Mouse (Mus musculus) heart, embryonic 13.5 days (tissue): ENCODE results near the gene Zfp810. TPM values are rescaled to one million over a fixed set of nuclear protein-coding genes. Genes with fewer than 3 reads are reported as not detected.

Experiments used
- ATAC-seq: fragments of 200-750 bp; cut with Nextera tagmentation; 2 replicates; pipeline ENCODE4 v1.8.0; 2017; ENCODE audit warnings: moderate TSS enrichment; ENCODE audit not compliant: insufficient number of reproducible peaks, low FRiP score, low TSS enrichment; ENCODE audit errors: extremely low read depth
- H3K27ac ChIP-seq: fragments of 300-500 bp; sonication (generic); replicated peaks from 2 replicates; pipeline ENCODE4 v1.5.1; 2015; ENCODE audit warnings: moderate library complexity, mild to moderate bottlenecking, inconsistent platforms
- H3K27me3 ChIP-seq: fragments of 300-500 bp; sonication (generic); replicated peaks from 2 replicates; pipeline ENCODE4 v1.6.1; 2015; ENCODE audit warnings: mild to moderate bottlenecking, inconsistent platforms
- H3K36me3 ChIP-seq: fragments of 300-500 bp; sonication (generic); 2 replicates; pipeline ENCODE4 v1.6.1; 2015; ENCODE audit warnings: mild to moderate bottlenecking, inconsistent platforms
- H3K4me1 ChIP-seq: fragments of 300-500 bp; sonication (generic); 2 replicates; pipeline ENCODE4 v1.6.1; 2015; ENCODE audit warnings: inconsistent platforms
- H3K4me2 ChIP-seq: fragments of 300-500 bp; sonication (generic); 2 replicates; pipeline ENCODE4 v1.6.1; 2015; ENCODE audit warnings: inconsistent platforms, mild to moderate bottlenecking, moderate library complexity
- H3K4me3 ChIP-seq: fragments of 300-500 bp; sonication (generic); 2 replicates; pipeline ENCODE4 v1.5.1; 2015; ENCODE audit warnings: moderate library complexity, mild to moderate bottlenecking, inconsistent platforms
- H3K9ac ChIP-seq: fragments of 300-500 bp; sonication (generic); 2 replicates; pipeline ENCODE4 v1.6.1; 2015; ENCODE audit warnings: inconsistent platforms, mild to moderate bottlenecking, moderate library complexity
- H3K9me3 ChIP-seq: fragments of 300-500 bp; sonication (generic); 2 replicates; pipeline ENCODE4 v1.6.1; 2016; ENCODE audit warnings: inconsistent platforms
- WGBS: fragments of 180-500 bp; shearing (Covaris S2); methylation state at CpG from one replicate; pipeline ENCODE4 v1.1.7; 2015; ENCODE audit warnings: mixed read lengths; 5-methylcytosine and 5-hydroxymethylcytosine counted together
- polyA plus RNA-seq: library from polyadenylated mRNA; unstranded; fragments of >200 nt; fragmentation: Nextera tagmentation; extraction: Ambion mirVana; gene quantifications from 2 replicates; pipeline ENCODE4 v1.2.1, GENCODE M21; 2015

The Zfp810 gene
- polyA plus RNA-seq, 1 experiment from 2014 or later: 15.2 TPM

DNA sequence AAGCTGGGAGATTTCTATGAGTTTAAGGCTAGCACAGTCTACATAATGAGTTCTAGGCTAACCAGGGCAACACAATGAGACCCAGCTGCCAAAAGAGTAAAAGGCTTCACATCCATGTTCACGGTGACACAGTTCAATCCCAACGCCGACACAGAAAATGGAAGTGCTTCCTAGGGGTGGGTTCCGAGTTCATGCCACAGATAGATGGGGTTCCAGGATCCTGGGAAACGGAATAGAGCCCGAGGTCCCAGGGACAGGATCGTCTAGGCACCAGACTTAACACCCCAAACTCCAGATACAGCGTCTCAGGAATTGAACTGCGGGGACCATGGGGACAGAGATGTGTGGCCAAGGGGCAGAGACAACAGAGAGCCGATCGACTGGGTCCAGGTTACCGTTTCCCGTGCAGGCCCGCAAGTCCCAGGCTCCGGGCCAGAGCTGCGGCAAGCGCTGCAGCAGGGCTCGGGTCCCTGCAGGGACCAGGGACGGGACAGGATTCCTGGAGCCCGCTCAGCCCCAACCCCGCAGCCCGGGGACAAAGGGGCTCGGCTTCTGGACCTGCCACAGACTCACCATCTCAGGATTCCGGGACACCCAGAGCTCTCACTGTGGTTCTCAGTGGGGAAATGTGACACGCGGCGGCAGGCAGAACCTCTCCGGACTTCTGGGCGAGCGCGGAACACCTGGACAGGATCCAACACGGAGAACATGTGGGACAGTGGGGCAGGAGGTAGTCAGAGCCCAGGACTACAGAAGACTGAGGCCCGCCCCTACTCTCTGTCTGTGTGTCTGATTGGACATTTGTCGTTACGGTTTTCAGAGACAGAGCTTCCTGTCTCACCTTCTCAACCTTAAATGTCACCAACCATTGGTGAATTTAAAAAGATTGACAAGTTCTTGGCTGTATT lies 48.0 kb downstream of the Zfp810 start, which contains the start of gene Zfp599:
Gene Zfp599, minus strand, starts transcription at position 712 of the 908 bp plus-strand sequence.
- peak within 1 kb of the TSS; percentile 83 for H3K4me3 ChIP-seq
- under 1% methylated on average over 35 of the region's 35 CpGs for WGBS
- peak within 1 kb of the TSS; percentile 81 for H3K4me2 ChIP-seq
- no peaks in the 10 kb centered on the region for H3K27me3 ChIP-seq
- H3K9me3 ChIP-seq: peaks cover 9% of the 10 kb centered on the region
- peaks cover 38% of the 10 kb centered on the region for H3K36me3 ChIP-seq
- peaks cover 14% of the 10 kb centered on the region for H3K4me1 ChIP-seq
- H3K27ac ChIP-seq: peak within 1 kb of the TSS; percentile 53
- peak; percentile 75 for ATAC-seq
- peak within 1 kb of the TSS; percentile 91 for H3K9ac ChIP-seq

DNA sequence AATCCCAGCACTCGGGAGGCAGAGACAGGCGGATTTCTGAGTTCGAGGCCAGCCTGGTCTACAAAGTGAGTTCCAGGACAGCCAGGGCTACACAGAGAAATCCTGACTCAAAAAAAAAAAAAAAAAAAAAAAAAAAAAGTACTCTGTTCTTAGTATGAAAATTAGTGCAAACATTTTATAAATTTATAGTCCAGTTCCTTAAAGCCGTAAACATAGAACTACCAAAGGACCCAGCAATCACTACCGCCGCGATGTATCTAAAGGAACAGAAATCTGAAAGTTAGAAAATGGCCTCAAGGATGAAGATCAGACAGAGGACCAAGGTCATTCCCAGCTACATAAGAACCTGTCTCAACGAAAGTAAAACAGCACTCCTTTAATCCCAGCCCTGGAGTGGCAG lies 48.7 kb downstream of the Zfp810 start:
- peak overlapping the region; percentile 81 for H3K4me2 ChIP-seq
- no peaks in the 10 kb centered on the region for H3K27me3 ChIP-seq
- no peak for ATAC-seq
- H3K9me3 ChIP-seq: peaks cover 14% of the 10 kb centered on the region
- WGBS: 77% methylated on average over 8 of the region's 8 CpGs
- H3K36me3 ChIP-seq: peaks cover 44% of the 10 kb centered on the region
- H3K9ac ChIP-seq: peak overlapping the region; percentile 91
- peaks cover 14% of the 10 kb centered on the region for H3K4me1 ChIP-seq
- H3K27ac ChIP-seq: no peak overlapping the region
- peak overlapping the region; percentile 83 for H3K4me3 ChIP-seq

GRCm38 (mm10) chr9:22256579-22256978 lies 50.9 kb downstream of the Zfp810 start:
- Histone ChIP-seq H3K27me3 (no peaks in the 10 kb centered on the region), H3K4me3 (no peak overlapping the region), H3K4me2 (no peak overlapping the region), H3K9ac (no peak overlapping the region), H3K27ac (no peak overlapping the region), H3K36me3 (peaks cover 64% of the 10 kb centered on the region), H3K9me3 (peaks cover 25% of the 10 kb centered on the region), H3K4me1 (peaks cover 11% of the 10 kb centered on the region)
- WGBS: 84% methylated on average over 4 of the region's 4 CpGs
- no peak for ATAC-seq

GRCm38 (mm10) chr9:22244242-22244641 lies 63.2 kb downstream of the Zfp810 start:
- Histone ChIP-seq H3K9me3 (peaks cover 37% of the 10 kb centered on the region), H3K4me1 (no peaks in the 10 kb centered on the region), H3K27me3 (no peaks in the 10 kb centered on the region), H3K4me3 (no peak overlapping the region), H3K27ac (no peak overlapping the region), H3K4me2 (no peak overlapping the region), H3K36me3 (peaks cover 98% of the 10 kb centered on the region), H3K9ac (no peak overlapping the region)
- no peak for ATAC-seq
- 87% methylated on average over 2 of the region's 2 CpGs for WGBS

DNA sequence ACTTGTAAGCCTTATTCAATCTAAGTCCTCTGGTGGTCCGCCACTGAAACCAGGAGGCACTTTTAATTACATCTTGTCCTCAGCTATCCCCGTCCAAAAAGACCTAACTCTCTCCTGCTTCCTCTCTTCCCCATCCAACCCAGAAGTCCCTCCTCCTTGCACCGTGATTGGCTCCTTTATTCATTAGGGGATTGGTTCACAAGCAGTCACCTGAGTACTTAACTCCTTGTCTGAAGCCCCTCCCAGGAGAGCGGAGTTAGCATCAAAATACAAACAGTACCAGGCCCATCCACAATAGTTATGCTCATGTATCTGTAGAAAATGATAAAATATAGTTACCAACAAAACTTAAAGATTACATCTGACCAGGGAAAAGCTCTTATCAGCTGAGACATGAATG lies 67.4 kb downstream of the Zfp810 start:
- Histone ChIP-seq H3K9ac (no peak overlapping the region), H3K4me3 (no peak overlapping the region), H3K9me3 (peaks cover 19% of the 10 kb centered on the region), H3K36me3 (peaks cover 98% of the 10 kb centered on the region), H3K27ac (no peak overlapping the region), H3K4me1 (no peaks in the 10 kb centered on the region), H3K27me3 (no peaks in the 10 kb centered on the region), H3K4me2 (no peak overlapping the region)
- ATAC-seq: no peak
- WGBS: 91% methylated on average over 4 of the region's 4 CpGs

GRCm38 (mm10) chr9:22230556-22230955 lies 76.9 kb downstream of the Zfp810 start:
- Histone ChIP-seq H3K4me1 (peaks cover 27% of the 10 kb centered on the region), H3K4me2 (no peak overlapping the region), H3K9me3 (peaks cover 5% of the 10 kb centered on the region; the same call in 1 of the 2 replicates), H3K4me3 (no peak overlapping the region), H3K9ac (no peak overlapping the region), H3K36me3 (peaks cover 34% of the 10 kb centered on the region), H3K27ac (no peak overlapping the region), H3K27me3 (no peaks in the 10 kb centered on the region)
- no peak for ATAC-seq

DNA sequence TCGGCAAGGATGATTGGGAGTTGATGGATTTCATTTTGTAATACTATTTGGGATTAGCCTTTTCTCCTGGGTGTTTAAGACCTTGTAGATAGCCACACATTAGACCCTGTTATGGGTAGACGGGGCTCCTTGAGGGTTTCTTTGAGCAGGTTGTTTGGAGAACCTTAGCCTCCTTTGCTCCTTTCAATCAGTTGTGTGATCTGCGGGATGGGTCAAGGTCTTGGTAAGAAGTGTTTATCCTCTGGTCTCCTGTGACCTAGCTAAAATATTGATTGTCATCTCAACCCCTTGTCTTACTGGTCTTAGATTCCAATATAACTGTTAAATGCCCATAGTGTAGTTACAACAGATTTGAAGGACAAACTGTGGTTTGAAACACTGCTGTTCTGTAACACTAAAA lies 77.4 kb downstream of the Zfp810 start:
- ATAC-seq: no peak
- WGBS: 81% methylated on average over 3 of the region's 3 CpGs
- Histone ChIP-seq H3K27ac (no peak overlapping the region), H3K4me1 (peaks cover 27% of the 10 kb centered on the region), H3K36me3 (peaks cover 29% of the 10 kb centered on the region), H3K4me3 (no peak overlapping the region), H3K4me2 (no peak overlapping the region), H3K9me3 (peaks cover 5% of the 10 kb centered on the region; the same call in 1 of the 2 replicates), H3K27me3 (no peaks in the 10 kb centered on the region), H3K9ac (no peak overlapping the region)

GRCm38 (mm10) chr9:22229386-22230026 lies 77.9 kb downstream of the Zfp810 start:
- H3K36me3 ChIP-seq: peaks cover 23% of the 10 kb centered on the region
- peaks cover 5% of the 10 kb centered on the region; the same call in 1 of the 2 replicates for H3K9me3 ChIP-seq
- H3K4me2 ChIP-seq: no peak overlapping the region
- no peaks in the 10 kb centered on the region for H3K27me3 ChIP-seq
- no peak for ATAC-seq
- WGBS: 76% methylated on average over 7 of the region's 7 CpGs
- H3K9ac ChIP-seq: no peak overlapping the region
- peaks cover 27% of the 10 kb centered on the region for H3K4me1 ChIP-seq
- H3K4me3 ChIP-seq: no peak overlapping the region
- no peak overlapping the region for H3K27ac ChIP-seq

- Histone ChIP-seq H3K9ac (no peak overlapping the region), H3K4me1 (peaks cover 18% of the 10 kb centered on the region), H3K27ac (peak overlapping the region; percentile 96), H3K27me3 (no peaks in the 10 kb centered on the region), H3K9me3 (peaks cover 5% of the 10 kb centered on the region; the same call in 1 of the 2 replicates), H3K4me3 (peak overlapping the region; percentile 83), H3K36me3 (peaks cover 13% of the 10 kb centered on the region), H3K4me2 (peak overlapping the region; percentile 84)
- WGBS: 67% methylated on average over 15 of the region's 15 CpGs
- no peak for ATAC-seq
Measured at GRCm38 (mm10) chr9:22226846-22227245, 80.6 kb downstream of the Zfp810 start.
